Mouse (Mus musculus): ENCODE results near the gene Hivep3.
A peak's percentile ranks its signal among the peaks of the same experiment; 100 is the strongest.

Hivep3 gene

DNA sequence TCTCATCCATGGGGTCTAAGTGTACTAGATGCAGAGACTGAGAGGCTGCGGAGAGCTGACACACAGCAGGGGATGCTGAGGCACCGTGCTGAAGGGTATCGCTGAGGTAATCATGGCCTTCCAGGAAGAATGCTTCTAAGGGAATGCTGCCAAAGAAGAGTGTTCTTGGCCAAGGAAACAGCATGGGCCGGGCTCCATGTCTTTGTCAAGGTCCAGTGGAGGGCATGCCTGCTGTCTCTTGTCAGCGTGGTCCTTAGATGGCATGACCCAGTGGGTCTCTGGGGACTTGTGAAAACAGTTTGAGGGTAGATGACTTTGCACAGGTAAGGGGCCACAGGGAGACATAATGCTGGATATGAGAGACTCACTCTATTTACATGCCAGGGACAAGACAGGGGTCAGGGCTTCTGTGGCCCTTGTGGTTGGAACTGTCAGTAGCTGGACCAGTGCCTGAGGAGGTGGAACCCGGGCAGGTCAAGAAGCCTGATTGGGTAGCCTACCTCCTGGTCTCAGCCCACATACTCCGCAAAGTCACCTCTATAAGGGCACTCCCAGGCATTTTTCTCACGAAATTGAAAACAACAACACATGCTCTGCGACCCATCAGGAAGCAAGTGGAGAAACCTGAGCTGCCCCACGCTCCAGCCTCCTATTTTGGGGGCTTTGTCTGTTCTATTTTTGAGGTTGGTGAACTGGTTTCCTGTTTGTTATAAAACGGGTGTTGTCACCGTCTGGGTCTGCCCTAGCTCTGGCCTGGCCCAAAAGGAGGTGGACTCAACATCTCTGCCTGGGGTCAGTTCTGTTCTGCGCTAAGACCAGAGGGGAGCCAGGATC is 177.7 kb downstream of the Hivep3 start:
- DNase-seq: no peak

DNA sequence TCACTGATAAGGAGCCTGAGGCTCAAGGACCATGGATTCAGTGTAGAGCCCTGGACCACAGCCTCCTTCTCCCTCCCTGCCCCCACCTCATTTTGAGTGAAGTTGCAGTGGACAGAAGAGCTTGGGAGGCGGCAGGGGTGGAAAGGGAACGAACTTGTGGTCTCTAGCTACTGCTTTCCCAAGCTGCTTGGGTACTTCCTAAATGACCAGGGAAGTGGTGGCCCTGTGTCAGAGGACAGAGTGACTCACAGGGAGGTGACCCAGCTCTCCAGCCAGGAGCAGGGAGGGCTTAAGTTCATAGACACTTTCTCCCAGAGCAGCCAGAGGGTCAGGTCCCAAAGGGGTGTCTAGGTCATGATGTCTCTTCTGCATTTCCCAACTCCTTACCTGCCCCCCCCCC is 178.6 kb downstream of the Hivep3 start:
- DNase-seq: no peak

DNA sequence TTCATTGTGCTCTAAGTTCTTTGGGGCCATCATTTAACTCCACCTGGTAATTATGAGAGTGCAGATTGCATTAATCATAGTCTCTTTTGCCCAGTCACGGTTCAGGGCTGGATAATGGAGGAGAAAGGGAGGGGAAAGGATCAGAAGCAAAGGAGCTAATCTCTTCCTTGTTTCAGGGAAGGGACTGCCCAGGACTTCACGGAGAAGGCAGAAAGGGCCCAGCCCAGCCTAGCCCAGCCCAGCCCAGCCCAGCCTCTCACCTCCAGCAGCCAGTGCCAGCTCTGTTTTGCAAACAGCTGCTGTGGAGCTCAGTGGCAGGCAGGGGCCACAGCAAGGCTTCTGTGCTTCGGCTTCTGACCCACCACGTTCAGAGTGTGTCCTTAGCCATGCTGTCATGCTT is 180.6 kb downstream of the Hivep3 start:
- no peak for DNase-seq

DNA sequence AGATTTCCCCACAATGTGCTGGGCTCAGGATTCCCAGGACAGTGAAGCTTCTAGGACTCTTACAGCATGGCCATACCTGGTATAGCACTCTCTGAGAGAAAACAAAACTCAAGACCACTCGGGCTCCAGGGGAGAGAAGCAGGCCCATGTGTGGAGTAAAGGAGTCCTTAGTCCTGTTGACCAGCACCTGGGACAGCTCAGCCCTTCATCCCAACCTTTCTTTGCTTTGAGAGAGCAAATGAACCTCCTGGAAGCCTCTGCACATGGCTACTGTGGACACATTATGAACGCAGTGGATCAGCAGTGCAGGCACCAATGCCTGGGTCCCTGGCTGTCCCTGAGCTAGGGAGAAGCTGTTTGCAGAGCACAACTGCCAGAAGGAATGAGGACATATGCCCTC is 181.5 kb downstream of the Hivep3 start:
- DNase-seq: no peak

DNA sequence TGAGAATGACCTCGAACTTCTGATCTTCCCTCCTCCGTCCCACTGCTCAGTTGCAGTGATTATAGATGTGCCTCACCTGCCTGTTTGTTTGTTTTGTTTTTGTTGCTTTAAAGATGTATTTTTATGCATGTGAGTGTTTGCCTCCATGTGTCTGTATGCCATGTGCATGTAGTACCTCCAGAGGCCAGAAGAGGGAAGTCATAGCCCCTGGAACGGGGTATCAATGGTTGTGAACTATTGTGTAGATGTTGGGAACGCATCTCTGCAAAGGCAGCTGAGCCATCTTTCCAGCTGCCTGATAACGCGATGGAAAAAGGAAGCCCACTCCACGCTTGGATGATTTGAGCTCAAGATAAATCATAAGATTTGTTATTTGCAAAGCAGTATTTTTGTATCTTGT is 183.9 kb downstream of the Hivep3 start:
- DNase-seq: no peak

DNA sequence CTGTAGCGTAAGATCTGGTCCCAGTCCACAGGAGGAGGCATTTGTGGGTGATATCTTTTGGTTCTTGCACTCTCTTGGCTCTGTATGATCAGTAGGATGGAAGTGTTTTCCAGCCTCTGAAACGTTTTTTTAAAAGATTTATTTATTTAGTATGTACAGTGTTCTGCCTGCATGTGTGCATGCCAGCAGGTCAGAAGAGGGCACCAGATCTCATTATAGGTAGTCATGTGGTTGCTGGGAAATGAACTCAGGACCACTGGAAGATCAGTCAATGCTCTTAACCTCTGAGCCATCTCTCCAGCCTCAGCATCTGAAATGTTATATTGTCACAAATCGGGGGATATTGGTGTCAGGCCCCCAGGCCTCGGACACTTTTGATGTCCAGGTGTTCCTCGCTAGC is 185.8 kb downstream of the Hivep3 start:
- DNase-seq: no peak

DNA sequence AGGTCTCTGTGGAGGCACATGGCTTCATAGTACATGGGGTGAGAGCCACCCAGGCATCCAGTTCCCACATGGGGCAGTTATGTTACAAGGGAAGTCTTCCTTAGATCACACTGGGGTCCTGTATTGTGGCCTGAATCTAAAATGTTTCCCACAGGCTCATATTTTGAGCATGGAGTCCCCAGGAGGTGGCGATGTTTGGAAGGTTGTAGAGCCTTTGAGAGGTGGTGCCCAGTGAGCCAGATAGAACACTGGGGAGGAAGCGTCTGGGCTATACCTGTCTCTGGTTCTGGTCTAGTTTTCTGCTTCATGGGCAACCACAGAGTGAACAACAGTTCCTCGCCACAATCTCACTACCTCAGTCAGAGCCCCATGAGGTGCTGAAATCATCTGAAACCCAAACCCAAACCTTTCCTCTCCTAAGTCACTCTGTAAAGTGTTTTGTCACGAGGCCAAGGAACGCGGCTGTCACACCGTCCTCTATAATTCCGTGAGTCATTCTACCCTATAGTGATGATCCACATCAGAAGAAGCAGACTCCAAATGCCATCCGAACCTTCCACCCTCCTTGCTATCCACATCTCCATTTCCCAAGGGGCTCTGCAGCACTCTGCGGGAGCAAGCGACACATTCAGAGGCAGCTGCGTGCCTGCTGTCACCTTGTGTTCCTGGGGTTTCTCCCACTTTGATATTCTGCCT is 187.6 kb downstream of the Hivep3 start:
- DNase-seq: no peak

DNA sequence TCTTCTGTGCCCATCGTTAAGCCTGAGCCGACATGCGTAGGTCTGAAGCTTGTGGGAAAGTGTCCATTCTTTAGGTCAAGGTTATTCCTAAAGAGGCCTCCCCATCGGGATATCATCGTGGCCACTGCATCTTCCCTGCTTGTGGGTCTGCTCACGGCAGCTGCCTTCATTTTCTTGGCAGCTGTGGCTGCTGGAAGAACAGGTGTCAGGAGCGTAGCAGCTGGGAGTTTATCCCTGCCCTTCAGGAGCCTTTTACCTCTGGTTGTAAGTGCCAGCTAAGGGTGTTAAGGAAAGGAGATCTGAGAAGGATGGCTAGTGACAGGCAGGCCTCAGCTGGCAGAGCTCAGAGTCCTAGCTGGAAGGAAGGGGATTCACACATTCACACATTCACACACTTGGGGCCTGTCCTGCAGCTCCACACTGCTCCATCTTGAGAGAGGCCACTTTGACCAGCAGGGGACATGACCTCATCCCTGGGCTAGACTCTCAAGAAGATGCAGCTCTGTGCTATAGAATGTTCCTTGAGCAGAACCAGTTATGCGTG is 188.2 kb downstream of the Hivep3 start:
- no peak for DNase-seq

DNA sequence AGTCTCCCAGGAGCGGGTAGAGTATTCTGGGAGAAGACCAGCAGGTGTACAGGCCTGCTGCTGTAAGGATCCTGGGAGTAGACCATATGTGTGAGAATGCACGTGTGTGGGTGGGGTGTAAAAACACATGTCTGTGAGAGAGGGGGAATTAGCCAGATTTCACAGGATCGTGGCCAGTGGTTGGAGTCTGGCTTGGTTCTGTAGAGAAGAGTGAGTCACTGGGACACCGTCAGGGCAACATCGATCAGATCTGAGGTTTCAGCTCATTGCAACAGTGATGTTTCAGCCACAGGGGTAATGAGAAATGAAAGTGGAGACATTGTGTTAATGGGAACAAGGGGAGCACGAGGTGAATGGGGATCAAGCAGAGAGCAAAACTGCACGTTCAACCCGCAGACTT is 189.4 kb downstream of the Hivep3 start:
- DNase-seq: no peak

DNA sequence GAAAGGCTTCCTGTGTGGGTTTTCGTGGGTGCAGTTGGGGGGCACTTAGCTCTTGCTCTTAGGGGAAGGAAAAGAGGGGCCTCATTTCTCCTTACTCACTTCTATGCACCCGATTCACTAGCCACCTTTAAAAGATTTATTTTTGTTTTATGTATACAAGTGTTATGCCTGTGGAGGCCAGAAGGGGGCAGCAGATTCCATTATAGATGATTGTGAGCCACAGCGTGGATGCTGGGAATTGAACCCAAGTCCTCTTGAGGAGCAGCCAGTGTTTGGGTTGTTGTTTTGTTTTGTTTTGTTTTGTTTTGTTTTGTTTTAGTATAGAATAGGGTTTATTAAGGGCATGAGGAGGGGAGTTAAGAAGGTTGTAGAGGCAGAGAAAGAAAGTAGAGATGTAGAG is 189.8 kb downstream of the Hivep3 start:
- no peak for DNase-seq

DNA sequence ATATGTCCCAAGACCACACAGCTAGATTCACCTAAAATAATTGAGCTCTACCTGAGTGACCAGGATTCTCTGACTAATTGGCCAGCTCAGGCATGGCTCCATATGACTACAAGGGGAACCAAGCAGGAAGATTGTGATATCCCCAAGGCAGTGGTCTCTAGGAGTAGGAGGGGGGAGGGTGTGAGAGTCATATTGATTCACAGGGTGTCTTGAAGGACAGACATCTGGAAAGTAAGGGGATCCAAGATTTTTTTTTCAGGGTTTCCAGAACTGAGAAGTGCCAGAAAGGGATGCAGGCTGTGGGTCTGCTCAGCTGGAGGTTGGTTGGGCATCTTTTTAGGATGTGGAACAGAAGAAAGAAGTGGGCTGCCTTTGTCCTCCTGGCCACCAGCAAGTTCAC is 191.5 kb downstream of the Hivep3 start:
- DNase-seq: no peak

DNA sequence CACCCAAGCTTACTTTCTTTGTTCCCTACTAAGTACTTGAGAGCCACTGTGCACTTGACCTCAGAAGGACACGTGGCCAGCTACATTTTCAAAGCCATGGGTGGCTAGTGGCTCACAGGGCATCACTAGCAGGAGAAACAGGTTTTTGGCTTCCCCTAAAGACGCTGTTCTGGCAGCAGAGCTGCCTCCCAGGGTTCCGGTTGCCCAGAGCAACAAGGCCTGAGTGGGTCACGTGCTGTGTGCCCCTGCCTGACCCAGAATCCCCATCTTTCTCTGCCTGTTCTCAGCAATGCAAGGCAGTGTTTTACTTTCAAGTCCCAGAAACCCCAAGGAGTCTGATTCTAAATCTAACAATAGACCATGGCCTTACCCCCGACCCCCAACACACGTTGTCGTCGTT is 198.3 kb downstream of the Hivep3 start:
- no peak for DNase-seq

DNA sequence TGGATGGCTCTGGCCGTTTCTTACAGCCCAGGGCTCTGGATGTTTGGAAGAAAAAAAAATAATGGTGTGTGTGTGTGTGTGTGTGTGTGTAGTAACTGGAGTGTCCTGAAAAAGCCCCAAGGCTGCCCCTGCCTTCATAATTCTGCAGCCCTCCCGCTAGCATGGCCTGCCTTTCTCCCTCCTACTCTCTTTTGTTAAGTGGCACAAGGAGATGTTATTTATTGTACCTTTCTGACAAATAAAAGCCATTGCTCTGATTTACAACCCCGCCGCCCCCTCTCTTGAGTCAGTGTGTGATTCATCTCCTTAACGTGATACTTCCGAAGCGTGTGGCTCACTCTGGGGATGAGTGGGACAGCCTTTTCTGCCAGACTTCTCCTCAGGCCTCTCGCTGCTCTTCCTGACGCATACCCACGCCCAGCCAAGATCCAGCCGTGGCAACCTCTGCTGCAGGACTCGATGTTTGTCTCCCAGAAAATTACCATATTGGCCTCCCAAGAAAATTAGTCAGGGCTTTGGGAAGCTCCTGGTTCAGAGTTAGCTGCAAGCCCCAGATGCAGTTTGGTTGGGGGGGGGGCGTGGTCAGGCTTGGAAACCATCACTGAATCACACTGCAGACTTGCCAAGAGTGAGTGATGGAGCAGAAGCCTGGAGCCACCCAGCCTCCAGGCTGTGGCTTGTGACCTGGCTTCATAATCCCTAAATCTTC is 199.1 kb downstream of the Hivep3 start:
- DNase-seq: no peak

DNA sequence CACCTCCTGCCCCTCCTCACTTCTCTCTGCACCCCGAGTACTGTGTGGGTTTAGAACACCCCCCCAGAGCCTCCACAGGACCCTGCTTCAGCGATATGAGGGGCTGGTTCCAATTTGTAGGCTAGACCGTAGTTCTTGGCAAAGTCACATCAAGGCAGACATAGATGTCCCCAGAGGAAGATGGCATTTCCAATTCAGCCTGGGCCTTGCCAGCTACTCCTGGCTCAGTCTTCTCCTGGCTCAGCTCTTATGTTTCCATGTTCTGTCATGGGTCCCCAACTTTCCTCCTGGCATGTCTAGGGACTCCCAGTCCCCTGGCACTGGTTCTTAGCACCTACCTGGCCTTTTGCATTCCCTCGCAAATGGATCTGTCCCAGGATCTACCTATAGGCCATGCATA is 201.3 kb downstream of the Hivep3 start:
- DNase-seq: no peak

DNA sequence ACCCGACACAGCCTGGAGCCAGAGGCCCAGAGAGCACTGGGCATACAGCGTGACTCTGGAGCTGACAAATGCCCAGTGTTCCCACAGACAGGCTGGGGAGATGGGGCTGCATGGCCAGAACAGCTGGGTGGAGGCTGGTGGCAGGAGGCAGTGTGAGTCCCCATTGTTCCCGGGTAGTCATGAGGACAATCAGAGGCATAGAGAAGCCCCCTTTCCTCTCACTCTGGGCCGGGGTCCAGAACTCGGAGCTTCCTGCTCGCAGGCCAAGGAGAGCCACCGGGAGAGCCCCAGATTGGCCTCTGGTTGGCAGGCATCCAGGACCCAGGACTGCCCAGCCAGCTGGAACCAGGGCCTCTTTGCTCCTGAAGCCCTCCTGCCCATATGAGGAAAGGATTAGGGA is 204.3 kb downstream of the Hivep3 start:
- no peak for DNase-seq

DNA sequence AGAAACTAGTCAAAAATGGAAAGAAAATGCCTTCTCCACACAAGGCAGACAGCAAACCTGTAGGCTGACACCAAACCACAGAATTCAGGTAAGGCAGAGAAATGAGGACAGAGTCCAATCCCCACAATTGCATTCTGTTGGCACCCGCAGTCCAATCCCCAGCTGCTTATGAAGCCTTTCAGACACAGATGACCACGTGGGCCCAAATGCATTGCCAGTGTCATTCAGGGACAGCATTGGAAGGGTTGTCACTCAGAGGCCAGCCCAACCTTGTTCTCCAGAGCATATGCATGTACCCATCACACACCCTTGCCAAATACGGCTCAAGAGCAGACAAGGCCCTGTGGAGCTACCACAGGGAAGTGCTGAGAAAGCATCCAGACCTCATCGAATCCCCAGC is 204.9 kb downstream of the Hivep3 start:
- no peak for DNase-seq

DNA sequence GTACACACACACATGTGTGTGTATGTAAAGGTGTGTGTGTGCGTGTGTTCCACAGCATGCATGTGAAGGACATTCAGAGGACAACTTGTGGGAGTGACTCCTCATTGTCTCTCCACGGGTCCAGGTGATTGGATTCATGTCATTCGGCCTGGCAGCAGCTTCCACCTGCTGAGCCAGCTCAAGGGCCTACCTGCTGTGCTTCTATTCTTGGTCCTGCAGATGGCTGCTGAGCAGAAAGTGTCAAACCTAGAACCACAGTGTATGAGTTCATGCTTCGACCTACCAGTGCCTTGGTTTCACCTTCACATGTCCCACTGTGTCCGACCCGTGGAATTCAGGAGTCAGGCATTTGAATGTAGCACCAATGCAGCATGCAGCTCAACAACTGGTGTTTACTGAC is 206.2 kb downstream of the Hivep3 start:
- DNase-seq: no peak

DNA sequence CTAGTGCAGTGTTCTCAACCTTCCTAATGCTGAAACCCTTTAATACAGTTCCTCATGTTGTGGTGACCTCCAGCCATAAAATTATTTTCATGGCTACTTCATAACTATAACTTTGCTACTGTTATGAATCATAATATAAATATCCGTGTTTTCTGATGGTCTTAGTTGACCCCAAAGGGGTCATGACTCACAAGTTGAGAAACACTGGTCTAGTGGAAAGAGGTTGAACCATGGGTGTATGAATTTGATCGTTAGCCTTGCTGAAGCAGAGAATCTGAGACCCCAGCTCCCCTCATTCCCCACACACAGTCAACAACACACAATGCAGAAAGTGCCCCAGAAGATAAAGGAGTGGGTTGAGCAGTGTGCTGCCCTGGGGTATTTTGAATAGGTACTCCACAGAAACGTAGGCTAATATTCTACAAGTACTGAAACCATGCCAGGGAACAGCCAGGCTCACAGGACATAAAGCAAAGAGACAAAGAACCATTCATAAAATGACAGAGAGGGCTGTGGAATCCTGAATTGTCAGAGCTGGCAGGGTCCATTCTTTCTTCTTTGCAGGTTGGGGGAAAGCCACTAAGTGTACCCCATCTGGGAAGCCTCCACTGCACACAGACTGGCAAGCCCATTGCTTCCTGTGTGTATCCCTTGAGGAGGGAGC is 212.8 kb downstream of the Hivep3 start:
- DNase-seq: no peak

DNA sequence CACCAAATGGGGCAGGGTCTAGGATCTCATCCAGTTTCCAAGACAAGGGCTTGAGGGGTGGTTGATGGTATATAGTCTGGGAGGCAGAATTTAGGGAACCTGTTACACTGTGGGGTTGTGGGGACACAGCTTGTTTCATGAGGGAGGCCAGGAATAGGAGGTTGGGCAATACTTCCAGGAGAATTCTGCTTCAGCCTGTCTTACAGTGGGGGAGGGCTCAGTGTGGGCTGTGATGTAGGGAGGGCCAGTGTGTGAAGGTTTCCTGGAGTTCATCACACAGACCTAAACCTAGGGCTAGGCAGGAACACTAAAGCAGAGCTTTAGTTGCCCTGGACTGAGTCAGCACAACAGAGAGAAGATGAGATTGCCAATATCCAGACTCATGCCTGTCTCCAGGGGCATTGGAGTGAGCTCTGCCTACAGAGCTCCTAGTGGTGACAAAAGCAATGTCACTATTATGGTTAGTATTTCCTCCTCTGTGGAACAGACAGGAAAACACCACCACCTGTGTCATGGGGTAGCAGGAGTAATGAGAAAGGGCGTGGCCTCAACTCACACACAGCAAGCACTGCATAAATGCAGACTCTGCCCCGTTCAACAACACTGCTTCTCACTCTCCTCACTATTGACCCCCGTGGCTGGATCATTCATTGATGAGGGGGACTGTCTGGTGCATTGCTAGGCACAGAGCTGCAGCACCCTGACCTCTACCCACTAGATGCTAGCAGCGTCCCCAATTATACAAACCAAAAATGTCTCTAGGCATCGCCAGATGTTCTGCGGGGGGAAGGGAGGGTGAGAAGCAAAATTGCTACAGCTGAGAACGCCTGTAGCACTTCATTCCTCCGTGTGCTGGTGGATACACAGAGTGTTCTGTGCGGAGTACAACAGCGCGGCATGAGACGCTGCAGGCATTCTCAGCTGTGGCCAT is 213.9 kb downstream of the Hivep3 start:
- peak in 1 of 2 experiments; percentile 47 for DNase-seq

DNA sequence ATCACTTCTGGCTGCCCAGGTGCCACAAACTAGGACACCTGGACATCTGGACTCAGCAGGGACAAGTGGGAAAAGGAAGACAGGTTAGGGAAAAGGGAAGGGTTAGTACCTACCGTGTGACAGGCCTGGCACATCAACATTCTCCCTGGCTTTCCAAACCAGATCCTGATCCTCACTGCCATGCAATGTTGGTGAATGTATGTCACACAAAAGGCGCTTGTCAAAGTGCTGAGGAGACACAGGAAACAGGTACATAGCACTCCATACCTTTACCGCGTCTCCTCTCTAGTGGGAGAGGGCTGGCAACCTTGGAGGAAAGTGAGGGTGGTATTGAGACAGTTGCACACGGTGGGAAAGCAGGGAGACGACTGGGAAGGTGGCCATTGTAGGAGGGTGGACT is 214.8 kb downstream of the Hivep3 start:
- no peak for DNase-seq

DNA sequence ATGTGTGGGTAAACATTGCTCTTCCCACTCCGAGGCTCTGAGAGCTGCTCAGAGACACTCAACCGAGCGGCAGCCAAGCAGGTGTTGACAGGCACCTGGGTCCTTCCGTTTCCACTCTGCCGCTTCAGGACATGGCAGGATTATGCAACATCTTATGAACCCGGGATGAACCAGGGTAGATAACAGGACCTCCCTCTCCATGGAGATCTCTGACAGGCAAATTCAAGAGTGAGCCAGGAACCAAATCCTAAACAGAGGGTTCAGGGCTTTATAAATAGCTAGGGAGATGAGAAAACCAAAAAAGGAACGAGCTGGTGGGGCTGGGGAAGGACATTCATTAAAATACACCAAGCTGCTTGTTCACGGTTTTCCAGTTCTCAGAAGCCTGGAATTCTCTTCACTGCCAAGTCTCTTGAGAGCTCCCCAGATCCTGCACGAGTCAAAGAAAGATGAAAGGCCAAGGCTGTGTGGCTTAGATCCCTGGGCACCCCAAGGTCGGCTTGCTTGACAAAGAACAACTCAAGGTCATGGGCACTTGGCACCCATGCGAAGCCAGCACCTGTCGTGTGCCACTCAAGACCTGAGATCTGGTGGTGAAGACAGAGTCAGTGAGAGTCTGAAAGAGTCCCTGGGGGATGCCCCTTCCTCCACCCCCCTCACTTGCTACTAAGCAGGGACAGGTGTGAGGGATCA is 215.5 kb downstream of the Hivep3 start:
- no peak for DNase-seq

Data from thymus, adult 18-20 months (tissue).